Mouse (Mus musculus) spleen, adult 2 months (tissue): ENCODE data around the gene Cpz. TPM values are rescaled to one million over a fixed set of nuclear protein-coding genes. Genes with fewer than 3 reads are reported as not detected.

Experiments used
- DNase-seq, 2 experiments: peaks; one replicate each; pipeline versions ENCODE4 v3.0.0 to v3.0.0-alpha.2; 2012 to 2021; ENCODE audit warnings: low spot score in 2 of 2, low read depth in 1 of 2
- H3K27ac ChIP-seq: fragments of 200-500 bp; 2 replicates; pipeline ENCODE4 v1.5.1; 2012; ENCODE audit warnings: low read length, inconsistent platforms; ENCODE audit not compliant: insufficient read depth
- H3K27me3 ChIP-seq: fragments of 200-500 bp; 2 replicates; pipeline ENCODE4 v1.6.1; 2012; ENCODE audit warnings: mild to moderate bottlenecking, moderate library complexity, low read length, inconsistent platforms; ENCODE audit not compliant: control insufficient read depth, insufficient read depth
- H3K36me3 ChIP-seq: fragments of 200-500 bp; 2 replicates; pipeline ENCODE4 v1.6.1; 2012; ENCODE audit warnings: mild to moderate bottlenecking, low read length, inconsistent platforms; ENCODE audit not compliant: control insufficient read depth, insufficient read depth
- H3K4me1 ChIP-seq: fragments of 200-500 bp; 2 replicates; pipeline ENCODE4 v1.6.1; 2011; ENCODE audit warnings: inconsistent platforms; ENCODE audit not compliant: control insufficient read depth, insufficient read depth, insufficient read length
- H3K4me3 ChIP-seq: fragments of 200-500 bp; 2 replicates; pipeline ENCODE4 v1.5.1; 2011; ENCODE audit warnings: mild to moderate bottlenecking, inconsistent platforms; ENCODE audit not compliant: insufficient read depth, insufficient read length; ENCODE audit errors: extremely low read depth
- CTCF ChIP-seq: fragments of 200-500 bp; IDR thresholded peaks from 2 replicates; pipeline ENCODE4 v1.5.1; 2011; ENCODE audit warnings: mild to moderate bottlenecking, inconsistent platforms; ENCODE audit not compliant: insufficient read depth, insufficient read length, insufficient replicate concordance; ENCODE audit errors: extremely low read depth
- POLR2A ChIP-seq: fragments of 200-500 bp; IDR thresholded peaks from 2 replicates; pipeline ENCODE4 v1.6.1; 2011; ENCODE audit warnings: low read depth, low read length, inconsistent platforms
- WGBS: fragments of 180-500 bp; shearing (Covaris S2); methylation state at CpG from one replicate; pipeline ENCODE4 v1.1.7; 2018; 5-methylcytosine and 5-hydroxymethylcytosine counted together
- polyA plus RNA-seq: library from polyadenylated mRNA; depleted of rRNA; stranded (reverse); fragments of >200 nt; gene quantifications from 2 replicates; pipeline ENCODE4 v1.2.3, GENCODE M21; 2012

Cpz gene
- polyA plus RNA-seq, 1 experiment, result 1.2 TPM

DNA sequence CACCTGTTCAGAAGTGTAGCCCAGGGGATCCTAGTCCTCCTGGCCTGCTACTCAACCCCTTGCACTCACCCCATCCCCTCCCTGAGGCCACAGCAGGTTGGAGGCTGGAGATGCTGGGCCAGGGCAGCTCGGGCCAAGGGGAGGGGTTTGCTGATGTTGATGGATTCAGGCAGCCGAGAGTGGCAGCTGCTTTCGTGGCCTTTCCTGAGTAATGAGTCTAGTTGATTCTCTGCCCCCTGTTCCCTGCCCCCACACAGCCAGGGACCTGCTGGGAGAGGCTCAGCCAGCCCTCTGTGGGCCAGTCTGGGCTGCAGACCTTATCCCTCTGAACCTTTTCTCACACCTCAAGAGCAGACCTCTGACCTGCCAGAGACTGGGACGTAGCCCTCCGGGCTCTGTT is 29.5 kb downstream of the Cpz start:
- TF ChIP-seq CTCF (no peak), POLR2A (no peak)

DNA sequence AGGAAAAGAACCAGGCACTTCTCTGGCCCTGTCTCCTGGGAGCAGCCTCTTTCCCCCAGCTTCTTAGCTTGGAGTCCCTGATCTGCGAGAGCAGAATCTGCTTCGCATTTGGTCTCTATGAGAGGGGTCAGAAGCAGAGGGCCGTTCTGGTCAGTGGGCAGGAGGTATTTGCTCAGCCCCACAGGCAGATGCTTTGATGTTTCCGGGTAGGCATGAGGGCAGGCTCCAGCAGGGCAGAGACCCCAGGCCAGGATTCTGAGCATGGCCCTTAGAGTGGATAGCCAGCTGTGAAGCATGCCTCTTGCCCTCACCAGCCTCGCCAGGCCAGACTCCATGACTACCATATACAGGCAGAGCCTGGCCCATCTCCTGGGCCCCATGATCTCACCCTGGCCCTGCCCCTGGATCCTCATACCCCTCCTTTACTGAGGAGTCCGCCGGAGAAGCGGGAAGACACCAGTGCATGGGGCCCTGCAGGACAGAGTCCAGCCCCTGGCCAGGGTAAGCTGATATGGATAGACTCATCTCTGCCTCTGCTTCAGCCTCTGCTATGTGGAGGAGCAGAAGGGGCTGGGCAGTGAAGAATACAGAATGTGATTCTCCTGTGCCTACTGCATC is 30.6 kb downstream of the Cpz start:
- Histone ChIP-seq H3K4me1 (no peaks in the 10 kb centered on the region), H3K27ac (no peak overlapping the region), H3K36me3 (no peaks in the 10 kb centered on the region), H3K4me3 (no peak overlapping the region), H3K27me3 (no peaks in the 10 kb centered on the region)
- no peak for DNase-seq
- TF ChIP-seq CTCF (no peak), POLR2A (no peak)
- 63% methylated on average over 8 of the region's 8 CpGs for WGBS

More for the DNA sequence above, 29.5 kb downstream of the Cpz start:
- Histone ChIP-seq H3K4me3 (no peak overlapping the region), H3K27me3 (no peaks in the 10 kb centered on the region), H3K27ac (no peak overlapping the region), H3K36me3 (no peaks in the 10 kb centered on the region), H3K4me1 (no peaks in the 10 kb centered on the region)
- DNase-seq, result no peak
- 50% methylated on average over 5 of the region's 5 CpGs for WGBS

DNA sequence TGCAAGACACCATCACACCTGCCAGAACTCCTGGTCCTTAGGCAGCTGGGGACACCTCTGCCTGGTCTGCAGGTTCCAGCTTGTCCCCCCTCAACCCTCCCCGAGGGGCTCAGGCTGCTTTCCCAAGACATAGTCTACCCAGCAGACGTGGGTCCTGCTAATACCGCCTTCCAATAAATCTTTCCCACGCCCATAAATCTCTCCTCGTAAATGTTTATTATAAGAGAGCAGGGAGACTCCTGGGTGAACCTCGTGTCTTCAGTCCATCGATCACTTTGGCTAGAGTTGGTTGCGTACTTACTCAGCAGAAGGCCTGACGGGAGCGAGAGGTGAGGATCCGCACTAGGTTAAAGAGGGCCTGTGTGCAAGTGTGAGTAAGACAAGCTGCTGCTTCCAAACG is 31.7 kb downstream of the Cpz start:
- Histone ChIP-seq H3K4me1 (no peaks in the 10 kb centered on the region), H3K4me3 (no peak overlapping the region), H3K27me3 (no peaks in the 10 kb centered on the region), H3K36me3 (no peaks in the 10 kb centered on the region), H3K27ac (no peak overlapping the region)
- no peak for DNase-seq
- TF ChIP-seq CTCF, result no peak
- no peak for TF ChIP-seq POLR2A
- WGBS, result 71% methylated on average over 12 of the region's 12 CpGs

DNA sequence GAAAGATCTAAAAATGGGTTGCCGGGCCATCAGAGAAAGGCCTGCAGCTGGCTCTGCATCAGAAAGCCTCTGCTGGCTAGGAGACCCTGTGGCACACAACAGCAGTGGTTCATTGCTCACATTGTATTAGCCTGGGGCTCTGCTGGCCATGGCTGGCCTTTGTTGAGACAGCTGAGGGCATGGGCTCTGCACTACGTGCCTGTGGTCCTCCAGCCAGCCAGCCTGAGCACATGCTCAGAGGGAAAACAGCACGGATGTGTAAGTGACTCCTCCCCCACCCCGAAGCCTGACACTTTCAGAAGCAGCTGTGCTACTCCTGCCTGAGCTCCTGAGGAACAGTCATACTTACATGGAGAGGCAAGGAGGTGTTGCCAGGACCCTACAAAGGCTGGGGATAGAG is 46.0 kb downstream of the Cpz start:
- no peaks in the 10 kb centered on the region for H3K27me3 ChIP-seq
- no peaks in the 10 kb centered on the region for H3K4me1 ChIP-seq
- no peak for TF ChIP-seq CTCF
- TF ChIP-seq POLR2A, result no peak
- DNase-seq, result no peak
- WGBS, result 31% methylated on average over 4 of the region's 4 CpGs
- H3K36me3 ChIP-seq, result no peaks in the 10 kb centered on the region
- no peak overlapping the region for H3K27ac ChIP-seq
- no peak overlapping the region for H3K4me3 ChIP-seq

DNA sequence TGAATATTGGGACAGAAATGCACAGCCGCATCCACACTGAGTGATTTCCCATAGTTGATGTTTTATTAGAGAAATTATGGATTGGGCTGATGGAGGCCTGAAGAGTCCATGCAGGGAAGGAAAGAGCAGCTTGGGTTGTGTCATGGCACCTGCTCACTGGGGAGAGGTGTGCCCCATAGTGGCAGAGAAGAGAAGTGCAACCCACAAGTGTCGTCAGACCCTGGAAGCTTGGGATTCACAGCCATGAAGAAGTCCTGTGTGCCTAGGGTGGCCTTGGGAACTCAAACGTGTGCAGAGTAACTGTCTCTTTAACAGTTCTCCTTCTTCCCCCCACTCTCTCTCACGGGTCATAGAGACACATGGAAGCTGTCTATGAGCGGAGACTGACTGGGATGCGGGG is 50.3 kb downstream of the Cpz start:
- Histone ChIP-seq H3K4me3 (no peak overlapping the region), H3K4me1 (no peaks in the 10 kb centered on the region), H3K27me3 (no peaks in the 10 kb centered on the region), H3K36me3 (no peaks in the 10 kb centered on the region), H3K27ac (no peak overlapping the region)
- no peak for TF ChIP-seq POLR2A
- WGBS, result 45% methylated on average over 6 of the region's 6 CpGs
- no peak for DNase-seq

DNA sequence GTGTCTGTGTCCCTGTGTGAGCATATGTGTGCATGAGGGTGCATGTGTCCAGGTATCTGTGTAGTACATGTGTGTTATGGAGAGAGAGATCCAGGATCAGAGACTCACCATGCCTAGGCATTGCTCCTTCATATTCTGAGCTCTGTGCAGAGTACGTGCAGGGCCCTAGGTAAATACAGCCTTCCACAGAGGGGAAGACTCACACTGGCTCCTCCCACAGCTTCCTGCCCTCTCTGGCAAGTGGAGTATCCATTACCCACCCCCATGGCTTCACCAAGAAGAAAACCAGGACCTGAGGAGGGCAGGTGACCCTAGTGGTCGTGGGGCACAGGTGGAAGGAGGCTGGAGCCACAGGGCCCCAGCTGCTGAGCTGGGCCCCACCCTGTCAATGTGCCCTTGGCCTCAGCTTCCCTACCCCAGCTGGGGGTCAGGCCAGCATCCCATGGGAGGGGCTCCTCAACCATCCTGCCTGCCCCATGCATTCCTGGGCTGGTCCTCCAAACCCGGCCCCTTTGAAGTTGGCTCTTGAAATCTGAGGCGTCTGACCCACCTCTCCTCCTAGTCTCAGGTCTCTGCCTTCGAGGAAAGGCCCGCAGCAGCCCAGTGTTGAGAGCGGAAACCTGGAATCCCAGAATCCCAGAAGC is 54.5 kb downstream of the Cpz start:
- DNase-seq, result no peak
- Histone ChIP-seq H3K4me3 (no peak overlapping the region), H3K4me1 (no peaks in the 10 kb centered on the region), H3K27me3 (no peaks in the 10 kb centered on the region), H3K27ac (no peak overlapping the region), H3K36me3 (no peaks in the 10 kb centered on the region)
- no peak for TF ChIP-seq CTCF
- TF ChIP-seq POLR2A, result no peak
- 24% methylated on average over 7 of the region's 7 CpGs for WGBS

DNA sequence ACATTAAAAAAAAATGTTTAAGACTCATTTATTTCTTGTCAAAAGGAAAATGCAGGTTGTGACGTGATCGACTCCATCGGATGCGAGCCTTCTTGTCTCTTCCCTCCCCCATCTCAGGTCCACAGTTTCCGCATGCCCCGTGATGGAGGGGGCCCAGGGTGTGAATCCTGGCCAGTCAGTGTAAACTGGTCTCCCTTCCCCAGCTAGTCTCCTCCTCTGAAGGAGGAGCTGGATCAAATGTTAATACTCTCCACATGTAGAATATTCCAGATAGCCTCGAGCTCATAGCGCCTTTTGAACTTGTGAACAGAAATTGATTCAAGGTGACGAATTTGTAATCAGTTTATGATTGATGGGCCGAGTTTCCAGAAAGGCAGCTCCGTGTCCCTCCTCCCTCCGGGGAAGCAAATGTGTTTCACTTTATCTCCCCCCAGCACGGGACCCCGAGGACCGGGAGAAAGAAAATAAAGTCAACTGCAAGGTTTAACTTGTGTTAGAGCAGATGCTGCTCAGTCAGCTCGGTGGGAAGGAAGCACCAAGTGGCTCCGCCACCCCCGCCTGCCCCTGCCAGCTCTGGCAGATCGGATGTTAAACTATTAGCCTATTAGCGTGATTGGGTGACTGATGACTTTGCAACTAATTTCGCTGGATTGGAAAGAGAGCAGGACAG is 59.4 kb downstream of the Cpz start:
- WGBS, result 47% methylated on average over 21 of the region's 21 CpGs
- no peak for DNase-seq
- H3K36me3 ChIP-seq, result no peaks in the 10 kb centered on the region
- no peak overlapping the region for H3K4me3 ChIP-seq
- H3K27ac ChIP-seq, result no peak overlapping the region
- H3K4me1 ChIP-seq, result no peaks in the 10 kb centered on the region
- TF ChIP-seq POLR2A (no peak), CTCF (no peak)
- no peaks in the 10 kb centered on the region for H3K27me3 ChIP-seq
